Mouse (Mus musculus) stomach, postnatal 0 days (tissue): ENCODE measurements around the gene Tnnc2. TPM values are rescaled to one million over a fixed set of nuclear protein-coding genes. Genes with fewer than 3 reads are reported as not detected.

ENCODE experiments used
- ATAC-seq: fragments of 200-750 bp; cut with Nextera tagmentation; 2 replicates; pipeline ENCODE4 v1.8.0; 2017; ENCODE audit not compliant: low FRiP score, low TSS enrichment
- DNase-seq: peaks from one replicate; pipeline ENCODE4 v3.0.0-alpha.2; 2016; ENCODE audit warnings: low spot score
- H3K27ac ChIP-seq: fragments of 300-500 bp; sonication (generic); replicated peaks from 2 replicates; pipeline ENCODE4 v1.5.1; 2014; ENCODE audit warnings: mild to moderate bottlenecking, control low read depth
- H3K27me3 ChIP-seq: fragments of 300-500 bp; sonication (generic); 2 replicates; pipeline ENCODE4 v1.6.1; 2014; ENCODE audit warnings: low read length; ENCODE audit not compliant: control insufficient read depth, insufficient read depth
- H3K36me3 ChIP-seq: fragments of 300-500 bp; sonication (generic); 2 replicates; pipeline ENCODE4 v1.6.1; 2014; ENCODE audit warnings: low read length, mixed read lengths; ENCODE audit not compliant: control insufficient read depth, insufficient read depth
- H3K4me1 ChIP-seq: fragments of 300-500 bp; sonication (generic); replicated peaks from 2 replicates; pipeline ENCODE4 v1.6.1; 2014; ENCODE audit warnings: antibody characterized with exemption; ENCODE audit not compliant: control insufficient read depth, insufficient read depth
- H3K4me2 ChIP-seq: fragments of 300-500 bp; sonication (generic); replicated peaks from 2 replicates; pipeline ENCODE4 v1.6.1; 2014; ENCODE audit warnings: low read depth, mild to moderate bottlenecking, control low read depth, moderate library complexity
- H3K4me3 ChIP-seq: fragments of 300-500 bp; sonication (generic); 2 replicates; pipeline ENCODE4 v1.5.1; 2014; ENCODE audit warnings: low read depth, low read length, control low read depth
- H3K9ac ChIP-seq: fragments of 300-500 bp; sonication (generic); 2 replicates; pipeline ENCODE4 v1.6.1; 2014; ENCODE audit warnings: mild to moderate bottlenecking, low read length, control low read depth, mixed read lengths
- H3K9me3 ChIP-seq: fragments of 300-500 bp; sonication (generic); 2 replicates; pipeline ENCODE4 v1.6.1; 2016; ENCODE audit warnings: low read length; ENCODE audit not compliant: control insufficient read depth
- CTCF ChIP-seq: IDR thresholded peaks from 2 replicates; pipeline ENCODE4 v1.5.1; 2016; ENCODE audit warnings: antibody characterized with exemption, low read depth, mild to moderate bottlenecking, moderate library complexity
- EP300 ChIP-seq: optimal IDR thresholded peaks from 2 replicates; pipeline ENCODE3; 2016; ENCODE audit warnings: antibody characterized with exemption
- WGBS: fragments of 180-500 bp; shearing (Covaris S2); extraction: QIAGEN DNeasy Blood & Tissue Kit; methylation state at CpG from one replicate; pipeline ENCODE4 v1.1.7; 2014; 5-methylcytosine and 5-hydroxymethylcytosine counted together
- polyA plus RNA-seq: library from polyadenylated mRNA; unstranded; fragments of >200 nt; fragmentation: Nextera tagmentation; extraction: Ambion mirVana; gene quantifications from 2 replicates; pipeline ENCODE4 v1.2.1, GENCODE M21; 2015

The Tnnc2 gene
- polyA plus RNA-seq = 7.0 and 8.5 TPM in 2 replicates

DNA sequence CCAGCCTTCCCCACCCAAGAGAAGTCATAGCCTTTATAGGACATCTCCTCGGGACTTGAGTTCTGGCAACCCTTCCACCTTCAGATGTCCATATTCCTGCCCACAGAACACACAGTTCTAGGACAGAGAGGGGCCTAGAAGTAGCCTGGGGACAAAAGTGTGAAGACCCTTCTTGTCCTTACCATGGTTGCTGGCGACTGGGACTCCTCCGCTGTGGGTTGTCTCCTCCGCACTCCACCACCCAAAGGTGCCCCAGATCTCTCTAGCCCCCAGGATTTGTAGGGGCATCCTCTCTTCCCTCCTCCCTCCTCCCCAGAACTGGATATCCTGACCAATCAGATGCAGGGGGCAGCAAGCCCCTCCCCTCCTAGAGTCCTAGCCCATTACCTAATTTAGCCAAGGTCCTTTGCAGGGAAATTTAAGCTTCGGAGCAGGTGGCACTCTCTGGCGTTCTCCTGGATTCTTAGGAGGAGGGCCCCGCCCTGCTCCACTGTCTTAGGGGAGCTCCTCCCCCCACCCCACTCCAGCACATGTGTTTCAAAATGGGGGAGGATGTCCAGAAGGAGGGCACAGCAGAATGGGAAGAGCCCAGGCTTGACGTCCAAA, at the start of gene Tnnc2:
Tnnc2 (minus strand) TSS at position 487 of the 606 bp plus-strand sequence.
- no peaks in the 10 kb centered on the region for H3K36me3 ChIP-seq
- H3K27ac ChIP-seq = no peak within 1 kb of the TSS
- TF ChIP-seq CTCF (no peak), EP300 (no peak)
- no peaks in the 10 kb centered on the region for H3K27me3 ChIP-seq
- no peaks in the 10 kb centered on the region for H3K9me3 ChIP-seq
- H3K9ac ChIP-seq = no peak within 1 kb of the TSS
- no peak within 1 kb of the TSS for H3K4me2 ChIP-seq
- 63% methylated on average over 8 of the region's 8 CpGs for WGBS
- DNase-seq (no peak), ATAC-seq (no peak)
- no peak within 1 kb of the TSS for H3K4me3 ChIP-seq
- no peaks in the 10 kb centered on the region for H3K4me1 ChIP-seq

- no peak for TF ChIP-seq CTCF
- no peak for TF ChIP-seq EP300
- DNase-seq (no peak), ATAC-seq (no peak)
- no peak overlapping the region for H3K4me3 ChIP-seq
- H3K36me3 ChIP-seq = peaks cover 16% of the 10 kb centered on the region; the same call in 1 of the 2 replicates
- 92% methylated on average over 1 of the region's 1 CpGs for WGBS
- H3K4me2 ChIP-seq = no peak overlapping the region
- no peaks in the 10 kb centered on the region for H3K27me3 ChIP-seq
- H3K27ac ChIP-seq = no peak overlapping the region
- 0 out of 2 replicates have a peak, but pooled peaks cover 2% of the 10 kb centered on the region for H3K4me1 ChIP-seq
- no peaks in the 10 kb centered on the region for H3K9me3 ChIP-seq
- H3K9ac ChIP-seq = no peak overlapping the region
These were observed 49.3 kb upstream of the Tnnc2 start for GRCm38 (mm10) chr2:164829090-164829489.

- 83% methylated on average over 6 of the region's 6 CpGs for WGBS
- H3K4me3 ChIP-seq = no peak within 1 kb of the TSS
- DNase-seq (no peak), ATAC-seq (no peak)
- no peak for TF ChIP-seq CTCF
- TF ChIP-seq EP300 = no peak
- H3K27ac ChIP-seq = no peak within 1 kb of the TSS
- no peaks in the 10 kb centered on the region for H3K9me3 ChIP-seq
- 0 out of 2 replicates have a peak, but pooled peaks cover 5% of the 10 kb centered on the region for H3K4me1 ChIP-seq
- peaks cover 16% of the 10 kb centered on the region; the same call in 1 of the 2 replicates for H3K36me3 ChIP-seq
- no peaks in the 10 kb centered on the region for H3K27me3 ChIP-seq
- no peak within 1 kb of the TSS for H3K9ac ChIP-seq
- H3K4me2 ChIP-seq = no peak within 1 kb of the TSS
These were observed 48.7 kb upstream of the Tnnc2 start, which contains the start of gene Spata25 for GRCm38 (mm10) chr2:164828437-164828836. TSS of gene Spata25 (minus strand) at chr2:164828537.

GRCm38 (mm10) chr2:164827146-164827850, 47.5 kb upstream of the Tnnc2 start:
- no peak for ATAC-seq

GRCm38 (mm10) chr2:164825521-164825920, 45.8 kb upstream of the Tnnc2 start:
- Histone ChIP-seq H3K27me3 (no peaks in the 10 kb centered on the region), H3K9ac (no peak overlapping the region), H3K9me3 (no peaks in the 10 kb centered on the region), H3K4me1 (0 out of 2 replicates have a peak, but pooled peaks cover 2% of the 10 kb centered on the region), H3K4me3 (no peak overlapping the region), H3K36me3 (peaks cover 16% of the 10 kb centered on the region; the same call in 1 of the 2 replicates), H3K4me2 (no peak overlapping the region), H3K27ac (no peak overlapping the region)
- DNase-seq (no peak), ATAC-seq (no peak)
- 97% methylated on average over 17 of the region's 17 CpGs for WGBS
- TF ChIP-seq EP300 = no peak
- TF ChIP-seq CTCF = no peak

More at GRCm38 (mm10) chr2:164827146-164827850, 47.5 kb upstream of the Tnnc2 start:
- Histone ChIP-seq H3K4me1 (0 out of 2 replicates have a peak, but pooled peaks cover 2% of the 10 kb centered on the region), H3K36me3 (peaks cover 16% of the 10 kb centered on the region; the same call in 1 of the 2 replicates), H3K4me2 (no peak overlapping the region), H3K9ac (no peak overlapping the region), H3K27ac (no peak overlapping the region), H3K9me3 (no peaks in the 10 kb centered on the region), H3K4me3 (no peak overlapping the region), H3K27me3 (no peaks in the 10 kb centered on the region)
- DNase-seq = no peak
- TF ChIP-seq CTCF = no peak
- no peak for TF ChIP-seq EP300
- WGBS = 90% methylated on average over 15 of the region's 16 CpGs
